Mouse (Mus musculus) G1E-ER4 (cell line): Measurements from ENCODE around the gene Robo1. TPM values are rescaled to one million over a fixed set of nuclear protein-coding genes. Genes with fewer than 3 reads are reported as not detected.

ENCODE experiments used
- GATA1 ChIP-seq: IDR thresholded peaks from one replicate; pipeline ENCODE4 v1.8.0; 2012; ENCODE audit warnings: low read length, inconsistent platforms
- polyA plus RNA-seq: library from polyadenylated mRNA; stranded (reverse); fragments of >175 nt; gene quantifications from 2 replicates; pipeline ENCODE4 v1.2.3, GENCODE M21; 2012

Gene Robo1
- polyA plus RNA-seq, 1 experiment = not detected

DNA sequence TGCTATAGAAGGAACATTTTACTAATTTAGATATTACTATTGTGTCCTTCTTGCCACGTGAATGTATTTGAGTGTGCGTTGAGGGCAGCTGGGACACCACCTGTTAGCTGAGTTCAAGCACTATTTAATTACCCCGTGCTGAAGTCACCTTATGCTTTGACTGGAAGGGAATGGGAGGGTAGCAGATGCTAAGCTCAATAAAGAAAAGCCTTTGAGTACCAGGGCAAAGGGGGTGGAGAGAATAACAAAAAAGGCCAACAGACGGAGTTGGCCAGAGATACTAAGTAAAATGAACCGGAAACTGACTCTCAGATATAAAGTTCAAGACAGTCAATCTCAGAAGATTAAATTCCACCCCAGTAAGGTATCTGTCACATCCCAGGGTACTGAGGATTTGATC is 245.6 kb downstream of the Robo1 start:
- TF ChIP-seq GATA1 = no peak

GRCm38 (mm10) chr16:72563196-72563963 is 255.3 kb downstream of the Robo1 start:
- TF ChIP-seq GATA1 = no peak

DNA sequence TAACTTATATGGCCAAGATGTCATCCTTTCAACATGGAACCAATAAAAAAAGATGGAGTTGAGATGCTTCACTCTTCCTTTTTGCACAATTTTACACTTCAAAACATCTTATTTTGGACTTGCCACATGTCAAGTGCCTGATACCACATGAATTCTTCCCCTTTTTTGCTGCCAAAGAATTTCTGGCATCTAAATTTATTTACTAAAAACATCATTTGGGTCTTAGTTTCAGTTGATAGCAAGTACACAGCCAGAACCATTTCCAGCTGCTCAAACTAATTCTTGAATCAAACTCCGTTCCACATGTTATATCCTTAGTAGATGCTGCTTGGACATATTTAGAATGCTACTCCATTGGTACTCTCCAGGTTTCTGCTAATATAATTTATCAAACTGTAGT is 267.1 kb downstream of the Robo1 start:
- TF ChIP-seq GATA1 = no peak

DNA sequence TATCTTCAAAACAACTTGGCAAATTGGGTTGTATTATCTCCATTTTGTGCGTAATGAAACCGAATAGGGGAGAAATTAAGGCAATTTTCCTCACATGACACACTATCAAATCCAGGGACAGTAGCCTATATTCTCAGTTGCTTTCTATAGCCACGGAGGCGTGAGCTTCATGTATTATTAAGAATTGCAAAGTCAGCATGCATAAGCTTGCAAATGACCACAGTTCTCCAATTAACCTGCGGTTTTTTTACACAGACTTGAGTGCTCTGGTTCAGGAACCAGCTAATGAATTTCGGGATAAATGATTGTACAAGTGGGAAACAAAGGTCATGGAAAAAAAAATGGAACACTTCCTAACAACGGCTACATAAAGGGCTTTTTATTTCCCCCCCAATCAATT is 268.9 kb downstream of the Robo1 start:
- no peak for TF ChIP-seq GATA1

DNA sequence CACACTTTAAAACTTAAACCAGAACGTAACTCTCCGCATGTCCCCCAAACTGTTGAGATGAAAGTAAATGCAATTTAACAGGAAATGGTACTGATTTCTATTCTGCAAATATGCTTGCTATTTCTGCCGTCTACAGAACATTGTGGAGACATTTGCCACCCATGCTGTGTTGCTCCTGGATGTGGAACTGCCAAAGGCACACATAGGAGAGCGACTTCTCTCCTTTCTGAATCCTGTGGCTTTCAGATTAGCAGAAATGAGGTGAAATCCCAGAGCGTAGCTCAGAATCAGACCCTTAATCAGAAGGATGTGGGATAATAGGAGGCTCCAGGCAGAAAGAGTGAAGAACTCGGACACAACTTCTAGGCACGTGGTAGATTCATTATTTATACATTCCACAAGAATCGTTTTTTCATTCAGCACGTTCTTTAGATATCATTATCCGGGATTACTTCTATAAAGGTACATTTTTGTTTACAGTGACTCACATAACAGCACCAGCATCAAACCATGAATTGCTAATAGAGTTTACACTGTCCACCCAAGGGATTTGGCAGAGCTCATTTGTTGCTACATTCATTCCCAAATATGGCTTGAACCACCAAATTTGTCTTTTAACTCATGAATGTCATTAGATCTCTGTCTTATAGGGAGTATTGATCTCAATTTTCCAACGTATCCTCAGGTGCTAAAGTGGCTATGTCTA is 276.5 kb downstream of the Robo1 start:
- no peak for TF ChIP-seq GATA1

DNA sequence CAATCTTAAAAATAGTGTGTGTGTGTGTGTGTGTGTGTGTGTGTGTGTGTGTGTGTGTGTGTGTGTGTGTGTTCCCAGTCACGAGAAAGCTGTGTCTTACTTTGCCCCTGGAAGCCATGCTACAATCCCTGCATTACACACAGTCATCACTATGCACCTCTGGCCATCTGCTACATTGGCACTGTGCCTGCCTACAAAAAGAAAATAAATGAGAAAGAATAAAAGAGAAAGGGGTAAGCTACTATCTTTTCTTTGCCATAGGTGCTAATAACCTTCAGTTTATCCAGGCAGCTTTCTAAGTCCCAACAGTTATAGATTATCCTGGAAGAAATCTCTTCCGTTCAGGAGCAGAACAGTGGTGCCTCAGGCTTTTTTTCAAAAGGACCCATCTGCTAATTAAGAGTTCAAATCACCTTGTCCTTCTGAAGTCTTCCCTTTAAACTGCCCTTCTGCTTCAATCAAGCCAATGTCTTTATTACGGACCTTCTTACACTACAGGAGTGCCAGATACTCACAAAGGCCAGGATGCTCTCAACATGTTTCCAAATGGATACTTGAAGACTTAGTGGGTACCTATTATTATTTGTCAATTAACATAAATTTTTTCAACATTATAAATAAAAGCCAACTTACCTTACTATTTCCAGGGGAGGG is 277.2 kb downstream of the Robo1 start:
- no peak for TF ChIP-seq GATA1

- no peak for TF ChIP-seq GATA1
Observed at GRCm38 (mm10) chr16:72587376-72588072, 279.4 kb downstream of the Robo1 start.

- TF ChIP-seq GATA1 = no peak
Observed at GRCm38 (mm10) chr16:72603487-72604206, 295.5 kb downstream of the Robo1 start.

GRCm38 (mm10) chr16:72605066-72605465 is 297.0 kb downstream of the Robo1 start:
- no peak for TF ChIP-seq GATA1

DNA sequence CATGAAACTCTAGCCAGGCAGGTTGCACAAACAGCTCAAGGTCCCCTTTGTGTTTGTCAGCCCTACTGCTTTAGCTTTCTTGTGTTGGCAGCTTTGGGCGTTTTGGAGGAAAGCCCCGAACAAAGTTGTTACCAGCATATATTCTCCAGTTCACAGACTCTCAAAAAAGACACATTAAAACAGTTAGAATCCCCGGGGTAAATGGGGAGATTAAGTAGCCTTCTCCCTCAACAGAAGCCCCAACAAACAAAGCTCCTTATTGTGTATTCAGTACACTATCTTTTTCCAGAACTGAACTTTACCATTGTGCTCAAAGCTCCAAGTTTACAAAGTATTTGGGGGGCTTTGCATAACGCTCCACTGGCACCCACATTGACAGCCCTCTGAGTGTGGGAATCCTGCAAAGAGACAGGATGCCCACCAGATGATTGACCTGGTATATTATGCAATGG is 302.6 kb downstream of the Robo1 start:
- no peak for TF ChIP-seq GATA1

DNA sequence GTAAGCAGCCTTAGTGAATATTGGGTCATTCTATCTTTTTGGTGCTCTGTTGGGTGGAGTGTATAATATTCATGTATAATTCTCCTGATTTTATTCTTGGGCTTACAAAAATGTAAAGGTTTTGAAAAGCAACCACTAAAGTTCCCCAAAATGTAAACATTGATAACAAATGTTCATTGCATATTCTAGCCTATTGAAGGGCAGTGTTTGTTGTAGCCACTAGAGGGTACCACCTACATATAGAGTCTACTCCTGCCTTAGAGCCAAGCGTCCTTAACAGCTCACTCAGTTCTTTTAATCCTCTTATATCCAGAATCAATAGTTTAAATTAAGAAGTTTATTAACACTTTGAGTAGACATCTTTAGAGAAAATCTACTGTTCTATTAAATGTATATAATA is 306.8 kb downstream of the Robo1 start:
- TF ChIP-seq GATA1 = no peak

DNA sequence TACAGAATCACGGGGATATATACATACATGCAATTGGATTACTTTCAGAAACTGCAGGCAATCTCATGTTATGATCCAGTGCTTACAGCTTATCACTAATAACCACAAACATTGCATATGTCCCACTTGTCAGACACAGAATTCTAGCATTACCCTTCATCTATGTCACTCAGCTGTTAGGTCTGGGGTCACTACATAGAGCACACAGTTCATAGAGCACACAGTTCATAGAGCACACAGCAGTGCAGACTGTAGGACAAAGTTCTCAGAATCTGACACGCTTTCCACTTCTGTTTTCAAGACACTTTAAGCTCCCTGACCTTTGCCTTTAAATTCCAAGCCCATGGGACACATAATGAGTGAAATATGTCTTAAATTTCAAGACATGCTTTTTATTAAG is 307.3 kb downstream of the Robo1 start:
- TF ChIP-seq GATA1 = no peak

- TF ChIP-seq GATA1 = no peak
Observed at GRCm38 (mm10) chr16:72622371-72622770, 314.3 kb downstream of the Robo1 start.

DNA sequence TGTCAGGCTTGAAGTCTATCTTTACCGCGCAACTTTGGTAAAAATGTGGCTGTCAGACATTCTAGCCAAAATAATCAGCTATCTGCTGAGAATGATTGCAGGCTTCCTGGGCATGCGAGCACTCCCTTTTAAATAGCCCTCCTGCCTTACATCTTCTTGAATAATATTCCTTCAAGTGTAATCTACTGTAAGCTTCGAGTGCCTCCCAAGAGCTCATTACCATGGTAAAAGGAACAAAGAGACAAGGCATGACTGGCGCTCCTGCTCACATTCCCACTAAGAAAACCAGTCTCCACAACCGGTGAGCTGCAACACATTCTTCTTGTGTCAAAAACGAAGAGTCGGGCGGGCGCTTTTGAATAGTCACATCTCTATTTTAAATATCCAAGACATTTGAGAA is 314.8 kb downstream of the Robo1 start:
- no peak for TF ChIP-seq GATA1

- no peak for TF ChIP-seq GATA1
Observed at GRCm38 (mm10) chr16:72633846-72634245, 325.7 kb downstream of the Robo1 start.

GRCm38 (mm10) chr16:72639332-72639940 is 331.3 kb downstream of the Robo1 start:
- no peak for TF ChIP-seq GATA1
